Mouse (Mus musculus) CD4-positive helper T cell, adult 2 months (primary cell): ENCODE data around the gene Serpine1.
"Not testable (repeated sequence)": the region's sequence is repeated elsewhere in the genome, so short reads cannot be mapped to it uniquely, and the experiment has no call there.

Source experiments
- DNase-seq: peaks from one replicate; pipeline ENCODE4 v3.0.0-alpha.2; 2012; ENCODE audit warnings: low read depth, missing footprints, low spot score

Serpine1 gene

GRCm38 (mm10) chr5:137072079-137072960, at the start of gene Serpine1:
Gene Serpine1 (minus strand): TSS chr5:137072268.
- peak; percentile 69 for DNase-seq

DNA sequence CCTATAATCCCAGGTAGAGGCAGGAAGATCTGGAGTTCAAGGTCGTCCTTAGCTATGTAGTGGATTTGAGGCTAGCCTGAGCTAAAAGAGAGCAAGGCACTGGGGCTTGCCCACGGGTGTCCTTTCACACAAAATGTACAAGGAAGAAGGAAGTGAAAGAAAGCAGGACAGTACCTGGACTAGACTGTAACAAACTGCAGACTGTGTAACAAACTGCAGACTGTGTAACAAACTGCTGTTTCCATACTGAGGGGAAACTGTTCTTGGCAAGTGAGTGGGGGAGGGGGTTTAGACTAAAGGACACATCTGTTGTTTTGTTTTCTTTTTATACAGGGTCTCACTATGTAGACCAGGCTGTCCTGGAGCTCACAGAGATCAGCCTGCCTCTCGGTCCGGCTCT, 49.2 kb upstream of the Serpine1 start:
- DNase-seq, result no peak

GRCm38 (mm10) chr5:137118878-137119277, 46.8 kb upstream of the Serpine1 start:
- no peak for DNase-seq

DNA sequence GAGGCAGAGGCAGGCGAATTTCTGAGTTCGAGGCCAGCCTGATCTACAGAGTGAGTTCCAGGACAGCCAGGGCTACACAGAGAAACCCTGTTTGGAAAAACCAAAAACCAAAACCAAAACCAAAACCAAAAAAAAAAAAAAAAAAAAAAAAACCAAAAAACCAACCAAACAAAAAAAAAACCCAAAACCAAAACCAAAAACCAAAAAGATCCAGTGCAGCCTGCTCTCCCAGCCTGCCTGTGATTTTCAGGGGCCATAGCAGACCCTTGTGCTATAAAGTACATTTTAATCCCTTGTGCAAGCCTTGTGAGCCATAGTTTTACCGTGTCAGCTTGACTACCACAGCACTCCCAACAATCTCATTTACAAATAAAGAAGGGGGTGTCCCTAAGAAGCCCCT, 45.9 kb upstream of the Serpine1 start:
- not testable (repeated sequence) for DNase-seq

- DNase-seq, result no peak
Measured at GRCm38 (mm10) chr5:137116987-137117386, 44.9 kb upstream of the Serpine1 start.

DNA sequence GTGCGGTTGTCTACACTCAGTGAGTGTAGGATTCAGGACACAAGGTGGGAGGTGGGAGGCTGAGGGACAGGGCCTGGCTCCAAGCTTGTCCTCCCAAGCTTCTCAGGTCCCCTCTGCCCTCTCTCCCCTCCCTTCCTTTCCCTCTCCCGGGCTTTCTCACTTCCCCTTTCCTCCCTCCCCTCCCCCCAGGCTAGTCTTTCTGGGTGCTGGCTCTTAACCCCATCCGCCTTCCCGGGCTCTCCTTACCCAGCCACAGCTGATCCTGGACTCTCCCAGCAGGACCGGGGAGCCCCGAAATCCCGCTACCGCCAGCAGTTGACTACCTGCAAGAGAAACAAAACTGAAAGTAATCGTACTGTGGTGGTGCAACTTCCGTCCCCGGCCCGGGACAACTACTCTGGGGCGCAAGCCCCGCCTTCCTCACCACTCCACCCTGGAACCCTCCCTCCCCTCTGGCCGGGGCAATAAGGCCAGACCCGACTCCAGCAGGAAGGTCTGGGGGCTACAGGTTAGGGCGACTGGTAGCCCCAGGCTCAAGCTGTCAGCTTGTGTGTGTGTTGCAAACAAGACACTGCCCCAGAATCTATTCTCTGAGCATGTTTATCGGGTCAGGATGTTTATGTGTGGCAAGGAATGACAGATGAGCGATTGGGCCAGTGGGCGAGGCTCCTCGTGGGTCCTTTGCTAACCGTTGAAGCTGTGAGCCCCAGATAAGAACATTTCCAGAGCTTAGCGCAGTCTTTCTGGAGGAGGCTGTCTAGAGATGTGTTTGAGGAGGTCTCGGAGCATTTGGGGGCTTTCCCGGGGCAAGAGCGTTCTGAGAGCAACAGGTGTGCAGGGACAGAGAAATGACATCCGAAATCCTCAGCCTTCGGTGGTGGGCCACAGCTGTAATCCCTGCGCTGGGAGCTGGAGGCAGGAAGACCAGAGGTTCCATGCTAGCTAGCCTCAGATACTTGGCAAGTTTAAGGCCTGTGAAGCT, 44.1 kb upstream of the Serpine1 start, which contains the start of gene Trim56:
Gene Trim56, minus strand, starts transcription at position 344 of the 982 bp plus-strand sequence.
- peak; percentile 86 for DNase-seq

GRCm38 (mm10) chr5:137114891-137115561, 43.0 kb upstream of the Serpine1 start:
- DNase-seq, result no peak

DNA sequence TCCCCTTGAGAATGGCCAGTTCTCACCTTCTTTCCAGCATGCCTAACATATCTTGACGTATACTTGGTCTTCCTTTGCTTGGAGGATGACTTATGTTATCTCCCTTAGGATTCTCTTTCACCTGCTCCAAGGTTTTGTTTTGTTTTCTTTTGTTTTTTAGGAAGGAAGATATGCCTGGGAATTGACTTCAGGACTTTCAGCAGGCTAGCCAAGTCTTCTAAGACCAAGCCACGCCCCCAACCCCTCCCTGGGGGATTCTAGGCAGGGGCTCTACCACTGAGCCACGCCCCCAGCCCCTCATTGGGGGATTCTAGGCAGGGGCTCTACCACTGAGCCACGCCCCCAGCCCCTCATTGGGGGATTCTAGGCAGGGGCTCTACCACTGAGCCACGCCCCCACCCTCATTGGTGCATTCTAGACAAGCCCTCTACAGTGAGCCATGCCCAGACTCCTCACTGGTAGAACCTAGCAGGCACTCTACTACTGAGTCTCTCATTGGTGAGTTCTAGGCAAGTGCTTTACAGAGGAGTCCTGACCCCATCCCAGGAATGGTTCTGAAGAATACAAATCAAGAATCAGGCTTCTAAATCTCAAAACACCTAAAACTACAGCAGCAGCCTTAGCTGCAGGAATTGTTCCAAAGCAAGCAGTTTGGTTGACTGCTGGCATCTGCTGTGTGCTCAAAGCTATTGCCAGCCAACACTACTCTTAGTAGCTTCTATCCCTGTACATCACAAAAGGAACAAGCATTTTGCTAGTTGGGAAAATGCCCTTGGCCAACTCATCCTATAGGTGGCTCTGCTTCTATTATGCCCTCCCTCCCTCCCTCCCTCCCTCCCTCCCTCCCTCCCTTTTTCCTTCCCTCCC, 39.7 kb upstream of the Serpine1 start:
- DNase-seq, result no peak

- no peak for DNase-seq
Measured at GRCm38 (mm10) chr5:137110863-137111262, 38.8 kb upstream of the Serpine1 start.

- no peak for DNase-seq
Measured at GRCm38 (mm10) chr5:137109941-137110593, 38.0 kb upstream of the Serpine1 start.

DNA sequence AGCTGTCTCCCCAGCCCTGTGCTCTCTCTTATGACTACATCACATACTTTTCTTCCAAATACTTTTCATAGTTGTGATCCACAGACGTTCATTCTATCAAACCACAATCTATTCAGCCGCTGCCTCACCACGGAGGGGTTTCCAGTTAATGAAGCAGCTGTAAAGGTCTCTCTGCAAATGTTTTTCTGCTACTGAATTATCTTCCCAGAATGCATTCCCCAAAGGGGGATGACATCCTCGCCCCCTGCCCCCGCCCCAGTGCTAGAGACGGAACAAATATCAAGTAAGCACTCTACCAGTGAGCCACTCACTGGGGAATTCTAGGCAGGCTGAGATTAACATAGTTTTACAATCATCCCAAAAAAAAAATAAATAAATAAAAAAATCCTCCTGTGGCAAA, 36.0 kb upstream of the Serpine1 start:
- no peak for DNase-seq

DNA sequence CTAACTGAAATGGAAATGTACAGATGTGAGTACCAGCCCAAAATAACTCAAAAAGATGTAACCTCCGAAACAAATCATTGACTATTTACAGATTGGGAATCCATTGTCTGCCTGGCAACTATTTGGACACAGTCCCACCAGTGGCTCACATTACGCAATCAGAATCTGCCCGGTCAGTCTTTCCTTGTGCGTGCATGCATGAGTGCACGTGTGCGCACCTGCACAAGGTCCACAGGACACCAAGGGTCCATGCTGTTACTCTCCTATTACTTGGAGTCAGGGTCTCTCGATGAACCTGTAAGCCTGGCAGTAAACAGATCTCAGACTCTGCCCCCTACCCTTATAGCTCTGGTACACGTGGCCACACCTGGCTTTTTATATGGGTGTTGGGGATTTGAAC, 35.6 kb upstream of the Serpine1 start:
- no peak for DNase-seq

DNA sequence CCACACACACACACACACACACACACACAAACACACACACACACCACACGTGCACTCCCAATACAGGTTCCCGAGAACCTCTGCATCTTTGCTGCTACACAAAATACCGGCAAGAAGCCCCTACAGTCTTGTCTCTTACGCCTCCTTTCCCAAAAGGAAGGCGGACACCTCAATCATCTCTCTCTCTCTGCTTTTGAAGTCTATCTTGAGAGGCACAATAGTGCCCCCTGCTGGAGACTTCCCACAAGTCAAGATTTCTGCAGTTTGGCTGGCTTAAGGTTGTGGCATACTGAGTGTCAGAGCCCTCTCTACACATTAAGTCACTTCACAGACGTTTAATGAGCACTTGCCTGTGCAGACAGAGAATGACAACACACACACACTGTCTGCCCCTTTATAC, 35.0 kb upstream of the Serpine1 start:
- peak; percentile 77 for DNase-seq

DNA sequence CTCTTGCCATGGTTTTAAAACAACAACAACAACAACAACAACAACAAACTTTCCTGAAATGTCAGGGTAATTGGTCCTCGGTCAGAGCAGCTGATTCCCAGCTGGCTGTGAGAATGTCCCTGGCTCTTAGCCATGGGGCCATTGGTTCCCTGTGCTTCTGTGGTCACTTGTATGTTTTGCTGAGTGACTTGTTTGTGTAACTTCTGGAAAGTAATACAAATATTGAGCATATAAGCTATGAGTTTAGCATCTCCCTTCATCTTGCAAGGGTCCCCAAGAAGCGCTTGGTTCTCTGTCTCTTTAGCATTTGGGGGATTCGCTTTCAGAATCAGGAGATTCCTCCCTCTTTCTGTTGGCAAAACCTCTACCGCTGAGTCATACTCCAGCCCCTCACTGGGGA, 34.4 kb upstream of the Serpine1 start:
- DNase-seq, result no peak

GRCm38 (mm10) chr5:137103969-137104368, 31.9 kb upstream of the Serpine1 start:
- no peak for DNase-seq

- DNase-seq, result peak; percentile 75
Measured at GRCm38 (mm10) chr5:137102575-137103522, 30.8 kb upstream of the Serpine1 start.

DNA sequence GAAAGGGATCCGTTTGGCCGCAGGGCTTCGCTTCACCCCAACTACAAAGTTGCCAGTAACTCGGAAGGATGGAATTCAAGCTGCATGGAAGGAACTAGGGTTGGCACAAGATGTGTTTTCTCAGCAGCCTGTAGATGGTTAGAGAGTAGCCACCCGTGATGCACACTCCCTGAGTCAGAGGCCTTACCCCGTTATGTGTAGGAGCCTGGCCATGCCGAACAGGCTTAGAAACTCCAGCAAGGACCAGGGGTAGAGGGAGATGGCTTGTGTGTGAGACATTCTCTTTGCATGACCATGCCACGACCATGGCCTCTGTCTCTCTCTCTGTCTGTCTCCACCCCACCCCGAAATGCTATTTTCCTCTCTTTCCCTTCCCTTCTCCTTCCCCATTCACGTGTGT, 30.0 kb upstream of the Serpine1 start:
- DNase-seq, result no peak

GRCm38 (mm10) chr5:137100660-137101059, 28.6 kb upstream of the Serpine1 start:
- no peak for DNase-seq

DNA sequence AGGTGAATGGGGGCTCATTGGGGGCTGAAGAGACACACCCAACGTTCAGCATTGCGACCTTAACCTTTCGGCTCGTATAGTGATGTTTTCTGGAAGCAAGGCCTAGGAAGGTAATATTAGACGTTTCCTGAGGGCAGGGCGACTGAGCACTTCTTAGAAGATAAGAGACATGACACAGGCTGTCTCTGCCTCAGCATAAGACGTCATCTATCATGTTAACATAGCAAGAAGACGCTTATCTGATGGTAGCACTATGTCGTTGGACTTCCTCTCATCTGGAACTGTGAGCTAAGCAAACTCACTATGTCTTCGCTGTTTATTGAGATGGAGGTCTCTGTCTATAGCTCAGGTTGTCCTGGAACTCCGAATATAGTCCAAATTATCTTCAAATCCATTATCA, 26.4 kb upstream of the Serpine1 start:
- no peak for DNase-seq
